Mouse (Mus musculus): Measurements from ENCODE around the gene Disp2.

The Disp2 gene

GRCm38 (mm10) chr2:118759828-118760227, 19.7 kb upstream of the Disp2 start:
- DNase-seq (ENCODE audit: low read depth) = peak; percentile 57

- DNase-seq (ENCODE audit: low read depth) = peak; percentile 70
These were observed 19.1 kb upstream of the Disp2 start for GRCm38 (mm10) chr2:118760311-118761025.

- peak; percentile 78 for DNase-seq (ENCODE audit: low read depth)
These were observed 18.2 kb upstream of the Disp2 start for GRCm38 (mm10) chr2:118761358-118761757.

- DNase-seq (ENCODE audit: low read depth) = peak; percentile 95
These were observed 17.4 kb upstream of the Disp2 start, which contains the start of gene Ccdc9b for GRCm38 (mm10) chr2:118761906-118762783. Ccdc9b (minus strand) TSS chr2:118762661.

GRCm38 (mm10) chr2:118762784-118763148, 16.8 kb upstream of the Disp2 start:
- DNase-seq (ENCODE audit: low read depth) = peak; percentile 86

- DNase-seq (ENCODE audit: low read depth) = peak; percentile 84
These were observed 16.1 kb upstream of the Disp2 start for GRCm38 (mm10) chr2:118763469-118763868.

- peak; percentile 79 for DNase-seq (ENCODE audit: low read depth)
These were observed 15.3 kb upstream of the Disp2 start for GRCm38 (mm10) chr2:118764094-118764831.

GRCm38 (mm10) chr2:118764875-118765274, 14.6 kb upstream of the Disp2 start:
- no peak for DNase-seq (ENCODE audit: low read depth)

- peak; percentile 64 for DNase-seq (ENCODE audit: low read depth)
These were observed 13.2 kb upstream of the Disp2 start for GRCm38 (mm10) chr2:118766041-118767033.

GRCm38 (mm10) chr2:118772158-118772874, 7.2 kb upstream of the Disp2 start, which contains the start of gene Phgr1:
Phgr1 (plus strand) TSS chr2:118772769.
- no peak for DNase-seq (ENCODE audit: low read depth)

GRCm38 (mm10) chr2:118774536-118774935, 5.0 kb upstream of the Disp2 start:
- DNase-seq (ENCODE audit: low read depth) = no peak

- peak; percentile 73 for DNase-seq (ENCODE audit: low read depth)
These were observed 4.1 kb upstream of the Disp2 start for GRCm38 (mm10) chr2:118775396-118775795.

- peak; percentile 68 for DNase-seq (ENCODE audit: low read depth)
These were observed 3.7 kb upstream of the Disp2 start for GRCm38 (mm10) chr2:118775846-118776245.

GRCm38 (mm10) chr2:118776295-118776694, 3.2 kb upstream of the Disp2 start:
- no peak for DNase-seq (ENCODE audit: low read depth)

- no peak for DNase-seq (ENCODE audit: low read depth)
These were observed 1.1 kb upstream of the Disp2 start for GRCm38 (mm10) chr2:118778418-118778817.

GRCm38 (mm10) chr2:118779065-118779464, 454 bp upstream of the Disp2 start:
- peak; percentile 77 for DNase-seq (ENCODE audit: low read depth)

GRCm38 (mm10) chr2:118781115-118781514, 1.6 kb downstream of the Disp2 start:
- DNase-seq (ENCODE audit: low read depth) = no peak

GRCm38 (mm10) chr2:118782303-118782702, 2.8 kb downstream of the Disp2 start:
- peak; percentile 17 for DNase-seq (ENCODE audit: low read depth)

- peak; percentile 43 for DNase-seq (ENCODE audit: low read depth)
These were observed 3.6 kb downstream of the Disp2 start for GRCm38 (mm10) chr2:118783093-118783492.

- no peak for DNase-seq (ENCODE audit: low read depth)
These were observed 4.1 kb downstream of the Disp2 start for GRCm38 (mm10) chr2:118783663-118784062.

Data from NIH3T3 (cell line).